Mouse (Mus musculus): ENCODE results near the gene Hddc3.

DNA sequence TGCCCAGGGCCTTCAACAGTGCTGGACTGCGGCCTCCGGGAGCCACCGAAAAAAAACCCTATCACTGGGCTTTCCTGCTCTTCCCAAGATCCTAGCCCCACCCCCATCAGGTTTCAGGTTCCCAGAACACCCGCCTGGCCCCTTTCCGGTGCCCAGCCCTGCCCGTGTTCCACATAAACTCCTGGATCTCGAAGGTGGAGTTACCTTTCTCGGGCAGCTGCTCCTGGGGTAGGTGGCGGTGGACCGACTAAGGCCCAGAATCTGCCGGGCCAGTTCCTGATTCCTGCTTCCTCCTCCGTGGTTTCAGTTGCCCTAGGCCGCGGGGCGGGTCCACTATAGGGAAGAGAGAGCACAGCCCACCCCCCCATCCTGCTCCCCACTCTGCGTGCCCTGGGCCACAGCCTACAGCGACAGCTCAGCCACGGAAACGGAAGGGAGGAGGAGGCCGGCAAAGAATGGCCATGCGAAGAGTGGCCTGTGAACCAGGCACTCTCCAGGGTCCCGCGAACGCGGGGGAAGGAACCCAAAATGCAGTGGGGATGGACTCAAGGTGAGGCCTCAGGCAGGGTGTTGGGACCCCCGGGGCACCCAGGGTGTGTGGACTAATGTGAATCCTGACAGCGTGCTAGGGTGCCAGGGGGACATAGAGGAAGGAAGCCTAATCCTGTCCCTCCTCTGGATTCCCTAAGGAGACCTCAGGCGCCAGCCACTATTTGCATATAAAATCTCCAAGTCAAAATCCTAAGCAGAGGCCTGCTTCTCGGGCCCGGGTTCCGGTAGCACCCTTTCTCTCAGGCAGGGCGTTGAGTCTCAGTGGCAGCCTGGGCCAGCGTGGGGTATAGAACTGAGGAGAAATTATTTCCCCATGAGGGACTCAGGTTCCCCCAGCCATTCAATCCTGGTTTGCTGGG is 45.0 kb downstream of the Hddc3 start, which contains the start of gene Fes:
- TF ChIP-seq POLR2A (IDR thresholded peaks at IDR 0.05; ENCODE audit: borderline replicate concordance, insufficient read depth, low read length), result no peak
- no peak for TF ChIP-seq CTCF (IDR thresholded peaks at IDR 0.05; ENCODE audit: borderline replicate concordance, insufficient read depth, low read depth, low read length)
